Mouse (Mus musculus): ENCODE data around the gene Ttyh1. TPM values are rescaled to one million over a fixed set of nuclear protein-coding genes. Genes with fewer than 3 reads are reported as not detected.

The Ttyh1 gene
- polyA plus RNA-seq, 1 experiment from 2014 or later = 138 TPM

GRCm38 (mm10) chr7:4125306-4125705, 6.1 kb downstream of the Ttyh1 start:
- H3K9ac ChIP-seq = peak overlapping the region; percentile 58
- H3K4me1 ChIP-seq (replicated peaks) = peaks cover 73% of the 10 kb centered on the region
- 31% methylated on average over 9 of the region's 9 CpGs for WGBS

GRCm38 (mm10) chr7:4126992-4127785, 8.0 kb downstream of the Ttyh1 start:
- WGBS = 85% methylated on average over 11 of the region's 11 CpGs
- Histone ChIP-seq H3K4me1 (replicated peaks) (peaks cover 72% of the 10 kb centered on the region), H3K4me2 (no peak overlapping the region), H3K27me3 (no peaks in the 10 kb centered on the region), H3K9ac (no peak overlapping the region), H3K27ac (peak overlapping the region; percentile 83), H3K4me3 (no peak overlapping the region), H3K36me3 (peaks cover 31% of the 10 kb centered on the region), H3K9me3 (no peaks in the 10 kb centered on the region)
- ATAC-seq (ENCODE audit: low FRiP score) = no peak

More at GRCm38 (mm10) chr7:4125306-4125705, 6.1 kb downstream of the Ttyh1 start:
- Histone ChIP-seq H3K27me3 (no peaks in the 10 kb centered on the region), H3K9me3 (no peaks in the 10 kb centered on the region), H3K27ac (peak overlapping the region; percentile 90), H3K36me3 (peaks cover 25% of the 10 kb centered on the region), H3K4me3 (no peak overlapping the region), H3K4me2 (peak overlapping the region; percentile 64; the same call in 1 of the 2 replicates)
- no peak for ATAC-seq (ENCODE audit: low FRiP score)

GRCm38 (mm10) chr7:4127894-4128293, 8.7 kb downstream of the Ttyh1 start:
- Histone ChIP-seq H3K27me3 (no peaks in the 10 kb centered on the region), H3K4me1 (replicated peaks) (peaks cover 71% of the 10 kb centered on the region), H3K36me3 (peaks cover 38% of the 10 kb centered on the region), H3K9me3 (no peaks in the 10 kb centered on the region), H3K4me2 (no peak overlapping the region), H3K4me3 (no peak overlapping the region), H3K9ac (0 out of 2 replicates have a peak overlapping the region, but pooled peaks have one; percentile 51), H3K27ac (peak overlapping the region; percentile 83)
- WGBS = 96% methylated on average over 4 of the region's 4 CpGs
- no peak for ATAC-seq (ENCODE audit: low FRiP score)

- Histone ChIP-seq H3K36me3 (peaks cover 48% of the 10 kb centered on the region), H3K27me3 (no peaks in the 10 kb centered on the region), H3K27ac (peak overlapping the region; percentile 83; the same call in 1 of the 2 replicates), H3K9me3 (no peaks in the 10 kb centered on the region), H3K4me3 (no peak overlapping the region), H3K4me1 (replicated peaks) (peaks cover 69% of the 10 kb centered on the region), H3K9ac (peak overlapping the region; percentile 51; the same call in 1 of the 2 replicates), H3K4me2 (no peak overlapping the region)
- WGBS = 71% methylated on average over 6 of the region's 6 CpGs
- ATAC-seq (ENCODE audit: low FRiP score) = no peak
Observed at GRCm38 (mm10) chr7:4128860-4129259, 9.7 kb downstream of the Ttyh1 start.

- H3K4me1 ChIP-seq (replicated peaks) = peaks cover 58% of the 10 kb centered on the region
- 41% methylated on average over 13 of the region's 13 CpGs for WGBS
- peak; percentile 62 for ATAC-seq (ENCODE audit: low FRiP score)
- 0 out of 2 replicates have a peak overlapping the region, but pooled peaks have one; percentile 8 for H3K4me2 ChIP-seq
- H3K4me3 ChIP-seq = no peak overlapping the region
- peaks cover 51% of the 10 kb centered on the region for H3K36me3 ChIP-seq
- H3K9me3 ChIP-seq = no peaks in the 10 kb centered on the region
- H3K27me3 ChIP-seq = no peaks in the 10 kb centered on the region
- H3K27ac ChIP-seq = peak overlapping the region; percentile 83
- H3K9ac ChIP-seq = peak overlapping the region; percentile 35
Observed at GRCm38 (mm10) chr7:4130686-4131452, 11.7 kb downstream of the Ttyh1 start.

GRCm38 (mm10) chr7:4131964-4132363, 12.8 kb downstream of the Ttyh1 start:
- H3K27ac ChIP-seq = peak overlapping the region; percentile 83

GRCm38 (mm10) chr7:4132581-4132980, 13.4 kb downstream of the Ttyh1 start:
- peak overlapping the region; percentile 60 for H3K9ac ChIP-seq
- peaks cover 48% of the 10 kb centered on the region for H3K4me1 ChIP-seq (replicated peaks)
- peaks cover 40% of the 10 kb centered on the region for H3K36me3 ChIP-seq
- no peak overlapping the region for H3K4me3 ChIP-seq
- WGBS = 93% methylated on average over 3 of the region's 3 CpGs
- 0 out of 2 replicates have a peak overlapping the region, but pooled peaks have one; percentile 23 for H3K27ac ChIP-seq
- H3K4me2 ChIP-seq = no peak overlapping the region
- H3K27me3 ChIP-seq = no peaks in the 10 kb centered on the region
- no peaks in the 10 kb centered on the region for H3K9me3 ChIP-seq
- no peak for ATAC-seq (ENCODE audit: low FRiP score)

More at GRCm38 (mm10) chr7:4131964-4132363, 12.8 kb downstream of the Ttyh1 start:
- peaks cover 46% of the 10 kb centered on the region for H3K36me3 ChIP-seq
- 91% methylated on average over 8 of the region's 8 CpGs for WGBS
- no peaks in the 10 kb centered on the region for H3K27me3 ChIP-seq
- no peak overlapping the region for H3K4me3 ChIP-seq
- ATAC-seq (ENCODE audit: low FRiP score) = no peak
- H3K4me2 ChIP-seq = no peak overlapping the region
- peak overlapping the region; percentile 60 for H3K9ac ChIP-seq
- no peaks in the 10 kb centered on the region for H3K9me3 ChIP-seq
- peaks cover 53% of the 10 kb centered on the region for H3K4me1 ChIP-seq (replicated peaks)

- Histone ChIP-seq H3K4me2 (no peak overlapping the region), H3K27me3 (no peaks in the 10 kb centered on the region), H3K4me1 (replicated peaks) (peaks cover 52% of the 10 kb centered on the region), H3K9ac (peak overlapping the region; percentile 60), H3K36me3 (peaks cover 36% of the 10 kb centered on the region), H3K4me3 (no peak overlapping the region), H3K9me3 (no peaks in the 10 kb centered on the region), H3K27ac (0 out of 2 replicates have a peak overlapping the region, but pooled peaks have one; percentile 23)
- WGBS = 85% methylated on average over 7 of the region's 7 CpGs
- no peak for ATAC-seq (ENCODE audit: low FRiP score)
Observed at GRCm38 (mm10) chr7:4132998-4133397, 13.8 kb downstream of the Ttyh1 start.

- Histone ChIP-seq H3K27ac (no peak overlapping the region), H3K9me3 (no peaks in the 10 kb centered on the region), H3K4me2 (no peak overlapping the region), H3K27me3 (no peaks in the 10 kb centered on the region), H3K4me1 (replicated peaks) (peaks cover 61% of the 10 kb centered on the region), H3K9ac (no peak overlapping the region), H3K36me3 (peaks cover 42% of the 10 kb centered on the region), H3K4me3 (no peak overlapping the region)
- ATAC-seq (ENCODE audit: low FRiP score) = no peak
- WGBS = 83% methylated on average over 5 of the region's 5 CpGs
Observed at GRCm38 (mm10) chr7:4134911-4135310, 15.7 kb downstream of the Ttyh1 start.

- H3K4me1 ChIP-seq (replicated peaks) = peaks cover 51% of the 10 kb centered on the region
- H3K9me3 ChIP-seq = no peaks in the 10 kb centered on the region
- under 1% methylated on average over 16 of the region's 16 CpGs for WGBS
- no peaks in the 10 kb centered on the region for H3K27me3 ChIP-seq
- ATAC-seq (ENCODE audit: low FRiP score) = peak; percentile 41
- H3K4me2 ChIP-seq = peak overlapping the region; percentile 88
- peak overlapping the region; percentile 82 for H3K4me3 ChIP-seq
- H3K9ac ChIP-seq = peak overlapping the region; percentile 89
- peak overlapping the region; percentile 98 for H3K27ac ChIP-seq
- peaks cover 53% of the 10 kb centered on the region for H3K36me3 ChIP-seq
Observed at GRCm38 (mm10) chr7:4136404-4136770, 17.2 kb downstream of the Ttyh1 start.

- H3K4me1 ChIP-seq (replicated peaks) = peaks cover 45% of the 10 kb centered on the region
- peak; percentile 99 for ATAC-seq (ENCODE audit: low FRiP score)
- H3K9me3 ChIP-seq = no peaks in the 10 kb centered on the region
- H3K27ac ChIP-seq = peak within 1 kb of the TSS; percentile 98
- under 1% methylated on average over 71 of the region's 78 CpGs for WGBS
- H3K4me3 ChIP-seq = peak within 1 kb of the TSS; percentile 82
- H3K9ac ChIP-seq = peak within 1 kb of the TSS; percentile 89
- H3K27me3 ChIP-seq = no peaks in the 10 kb centered on the region
- H3K36me3 ChIP-seq = peaks cover 58% of the 10 kb centered on the region
- peak within 1 kb of the TSS; percentile 88 for H3K4me2 ChIP-seq
Observed at GRCm38 (mm10) chr7:4136771-4137531, 17.7 kb downstream of the Ttyh1 start, which contains the start of gene Leng8. Gene Leng8, plus strand, starts transcription at chr7:4137039.
